Comparison of ENCODE assay signal across 8 mouse cellular contexts in the genomic region with DNA sequence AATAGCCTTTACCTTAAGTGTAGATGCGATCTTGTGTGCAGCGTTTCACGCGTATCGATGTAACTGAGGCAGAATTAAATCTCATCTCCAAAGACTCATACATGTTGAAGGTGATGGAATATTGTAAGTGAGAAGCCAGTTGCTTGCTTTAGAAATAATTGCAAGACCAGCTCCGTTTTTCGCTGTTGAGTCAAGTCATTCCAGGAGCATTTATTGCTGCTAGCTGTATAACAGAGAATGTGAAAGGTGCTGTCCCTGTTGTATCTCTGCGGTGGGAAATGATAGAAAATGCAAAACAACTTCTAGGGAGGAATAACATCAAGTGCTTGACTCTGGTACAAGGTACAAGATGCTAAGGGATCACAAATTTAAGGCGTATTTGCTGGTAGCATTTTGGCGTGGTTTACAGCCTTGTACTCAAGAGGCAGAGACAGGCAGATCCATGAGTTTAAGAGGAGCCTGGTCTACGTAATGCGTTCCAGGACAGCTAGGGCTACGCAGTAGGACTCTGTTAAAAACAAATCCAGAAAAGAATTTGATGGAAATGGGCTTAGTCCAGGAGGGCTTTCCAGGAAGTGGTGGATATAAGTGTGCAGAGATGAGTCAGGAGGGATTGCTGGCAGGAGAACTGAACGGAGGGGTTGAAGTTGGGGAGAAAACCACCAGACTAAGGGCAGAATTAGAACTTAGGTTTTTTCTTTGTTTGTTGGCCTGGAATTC. TPM values are rescaled to one million over a fixed set of nuclear protein-coding genes. Genes with fewer than 3 reads are reported as not detected.
A peak's percentile ranks its signal among the peaks of the same experiment; 100 is the strongest.
DNase-seq lines count a peak whose midpoint lies in the region; ATAC-seq and TF ChIP-seq lines count a peak whose summit lies in the region.

No protein-coding gene starts in this region.

- H3K4me1 ChIP-seq in kidney, adult 2 months (ENCODE audit: control insufficient read depth, insufficient read depth, low read length), result peaks cover 40% of the 10 kb centered on the region
- peaks cover 26% of the 10 kb centered on the region for H3K4me1 ChIP-seq in hindbrain, embryonic 12.5 days
- peaks cover 29% of the 10 kb centered on the region for H3K4me1 ChIP-seq in midbrain, embryonic 13.5 days (replicated peaks)

- peak overlapping the region; percentile 92 for H3K4me3 ChIP-seq in kidney, adult 2 months (ENCODE audit: insufficient read depth, low read depth, low read length)
- peak overlapping the region; percentile 91 for H3K4me3 ChIP-seq in hindbrain, embryonic 12.5 days
- H3K4me3 ChIP-seq in midbrain, embryonic 13.5 days (replicated peaks), result peak overlapping the region; percentile 79

- TF ChIP-seq CTCF in kidney, adult 2 months (conservative IDR thresholded peaks at IDR 0.05; ENCODE audit: insufficient read depth, insufficient read length, low read depth, low read length), result no peak

- DNase-seq in kidney, adult 2 months, result no peak
- DNase-seq in kidney, postnatal 36 days, result no peak
- DNase-seq in MN1 (ENCODE audit: low spot score), result peak; percentile 20
- DNase-seq in spleen, adult 12 weeks (ENCODE audit: low spot score), result no peak
- no peak for DNase-seq in adrenal gland, adult 8-10 months
- DNase-seq in right cerebral cortex, postnatal 36 days (ENCODE audit: low spot score in 2 of 2), result no peak

- peak overlapping the region; percentile 34 for H3K27ac ChIP-seq in kidney, adult 2 months (ENCODE audit: insufficient read depth, low read depth, low read length)
- no peak overlapping the region for H3K27ac ChIP-seq in hindbrain, embryonic 12.5 days
- 0 out of 2 replicates have a peak overlapping the region, but pooled peaks have one; percentile 91 for H3K27ac ChIP-seq in midbrain, embryonic 13.5 days

- ATAC-seq in hindbrain, embryonic 12.5 days (ENCODE audit: low FRiP score), result no peak
- no peak for ATAC-seq in midbrain, embryonic 13.5 days

- peak overlapping the region; percentile 85 for H3K4me2 ChIP-seq in hindbrain, embryonic 12.5 days (replicated peaks)
- H3K4me2 ChIP-seq in midbrain, embryonic 13.5 days (replicated peaks), result peak overlapping the region; percentile 76

- 16% methylated on average over 14 of the region's 14 CpGs for WGBS in kidney, adult 2 months
- WGBS in hindbrain, embryonic 12.5 days, result 43% methylated on average over 14 of the region's 14 CpGs
- 47% methylated on average over 14 of the region's 14 CpGs for WGBS in midbrain, embryonic 13.5 days

- no peaks in the 10 kb centered on the region for H3K9me3 ChIP-seq in hindbrain, embryonic 12.5 days (replicated peaks)
- no peaks in the 10 kb centered on the region for H3K9me3 ChIP-seq in midbrain, embryonic 13.5 days

- H3K9ac ChIP-seq in hindbrain, embryonic 12.5 days, result peak overlapping the region; percentile 93
- H3K9ac ChIP-seq in midbrain, embryonic 13.5 days (replicated peaks), result peak overlapping the region; percentile 89

- H3K36me3 ChIP-seq in kidney, adult 2 months (ENCODE audit: control insufficient read depth, insufficient read depth, low read length), result no peaks in the 10 kb centered on the region
- no peaks in the 10 kb centered on the region for H3K36me3 ChIP-seq in hindbrain, embryonic 12.5 days
- H3K36me3 ChIP-seq in midbrain, embryonic 13.5 days, result no peaks in the 10 kb centered on the region

- H3K27me3 ChIP-seq in kidney, adult 2 months (replicated peaks; ENCODE audit: control insufficient read depth, insufficient read depth, low read length), result no peaks in the 10 kb centered on the region
- H3K27me3 ChIP-seq in hindbrain, embryonic 12.5 days, result peaks cover 8% of the 10 kb centered on the region
- peaks cover 16% of the 10 kb centered on the region for H3K27me3 ChIP-seq in midbrain, embryonic 13.5 days

- TF ChIP-seq POLR2A in kidney, adult 2 months (IDR thresholded peaks at IDR 0.05; ENCODE audit: low read depth, low read length), result no peak

RNA-seq across cellular contexts. Expression of gene Sntb2, which starts 1.7 kb away (rescaled TPM):
- polyA plus RNA-seq in kidney, adult 2 months (2012; rRNA removed), result 9.4 and 10.4 TPM in 2 replicates
- 11.5 and 11.9 TPM in 2 replicates for polyA plus RNA-seq in hindbrain, embryonic 12.5 days (2016; fragmentation: Nextera tagmentation; extraction: Ambion mirVana)
- polyA plus RNA-seq in midbrain, embryonic 13.5 days (2015; fragmentation: Nextera tagmentation; extraction: Ambion mirVana), result 5.4 and 6.7 TPM in 2 replicates
- 10 to 100 TPM; 36.2 to 42.9 (median 38.8) TPM for total RNA-seq in adrenal gland, adult 8-10 months (2022)

RNA-seq across cellular contexts. Expression of gene Utp4, which starts 43.8 kb away (rescaled TPM):
- 24.1 and 24.5 TPM in 2 replicates for polyA plus RNA-seq in kidney, adult 2 months (2012; rRNA removed)
- polyA plus RNA-seq in hindbrain, embryonic 12.5 days (2016; fragmentation: Nextera tagmentation; extraction: Ambion mirVana), result 49.0 TPM in 2 replicates
- 44.9 and 48.1 TPM in 2 replicates for polyA plus RNA-seq in midbrain, embryonic 13.5 days (2015; fragmentation: Nextera tagmentation; extraction: Ambion mirVana)
- 10 to 100 TPM; 38.8 to 43.1 (median 42.6) TPM for total RNA-seq in adrenal gland, adult 8-10 months (2022)
